Mouse (Mus musculus) lung, adult 2 months (tissue): ENCODE measurements around the gene Usp2.

Experiments
- CTCF ChIP-seq: fragments of 200-500 bp; IDR thresholded peaks from 2 replicates; pipeline ENCODE4 v1.5.1; 2011; ENCODE audit warnings: mild to moderate bottlenecking, low read length, control low read depth; ENCODE audit not compliant: insufficient read depth
- POLR2A ChIP-seq: fragments of 200-500 bp; IDR thresholded peaks from 2 replicates; pipeline ENCODE4 v1.6.1; 2011; ENCODE audit warnings: low read depth, mild to moderate bottlenecking, control low read depth, low read length, borderline replicate concordance; ENCODE audit errors: extremely low read depth

GRCm38 (mm10) chr9:44041511-44042395, 25.1 kb upstream of the Usp2 start:
- TF ChIP-seq CTCF: no peak
- no peak for TF ChIP-seq POLR2A
